Mouse (Mus musculus) testis, postnatal 10 days (tissue): Measurements from ENCODE around the gene Kcnq1.

Experiments used
- DNase-seq: peaks from one replicate; pipeline ENCODE4 v3.0.0; 2021; ENCODE audit warnings: low spot score

Gene Kcnq1

DNA sequence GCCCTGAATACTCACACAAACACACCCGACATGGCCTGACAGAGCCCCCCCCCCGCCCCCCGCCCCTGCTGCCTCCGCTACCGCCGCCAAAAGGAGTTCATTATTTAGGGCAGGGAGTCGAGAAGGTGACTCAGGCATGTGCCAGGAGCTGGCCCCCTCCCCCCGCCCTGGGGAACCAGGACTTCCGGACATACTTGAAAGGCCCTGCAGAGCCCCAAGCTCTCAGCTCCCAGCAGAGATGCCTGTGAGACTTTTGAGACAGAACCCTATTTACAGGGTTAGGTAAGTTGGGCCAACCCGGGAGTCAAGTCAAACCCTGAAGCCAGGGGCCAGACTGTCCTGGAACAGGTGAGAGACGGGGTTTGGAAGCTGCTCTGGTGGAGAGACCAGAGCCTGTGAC lies 355.8 kb downstream of the Kcnq1 start:
- DNase-seq, result no peak

DNA sequence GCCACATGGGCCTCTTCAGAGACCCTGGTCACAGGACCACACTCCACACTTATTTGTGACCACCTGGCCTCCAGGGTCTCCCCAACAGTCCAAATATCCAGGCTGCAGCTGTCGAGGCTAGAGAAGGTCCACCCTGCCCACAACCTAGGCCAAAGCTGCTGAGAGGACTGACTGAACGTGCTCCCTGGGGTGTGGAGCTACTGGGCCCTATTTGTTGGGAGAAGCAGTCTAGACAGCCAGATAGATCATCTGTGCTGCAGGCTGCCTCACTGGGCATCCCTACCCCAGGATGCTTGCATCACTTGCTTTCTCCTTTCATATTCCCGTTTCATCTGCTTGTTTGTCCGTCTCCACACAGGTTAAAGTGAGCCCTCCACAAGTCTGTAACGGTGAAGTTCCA lies 356.4 kb downstream of the Kcnq1 start:
- no peak for DNase-seq

DNA sequence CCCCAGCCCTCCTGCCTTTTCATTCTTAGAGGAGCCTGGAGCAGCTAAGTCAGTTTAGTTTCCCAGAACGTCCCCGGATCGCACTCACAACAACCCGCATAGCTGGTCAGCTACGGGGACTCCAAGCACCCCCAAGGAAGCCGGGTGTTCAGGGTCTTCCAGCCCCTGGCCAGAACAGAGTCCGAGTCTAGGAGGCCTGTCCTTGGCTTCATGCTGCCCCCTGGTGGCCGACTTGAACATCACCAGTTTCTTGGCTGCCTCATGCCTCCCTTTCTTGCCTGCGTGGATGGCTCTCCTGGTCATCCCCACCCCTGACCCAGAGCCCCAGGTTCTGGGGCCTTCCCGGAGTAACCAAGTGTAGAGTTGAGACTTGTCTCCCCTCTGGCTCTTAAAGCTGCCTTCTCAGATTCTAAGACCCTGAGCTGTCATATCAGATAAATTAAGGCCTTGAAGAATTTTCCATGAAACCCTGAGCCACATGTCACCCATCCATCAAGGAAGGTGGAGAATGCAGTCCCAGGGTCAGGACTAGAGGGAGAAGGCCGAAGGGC lies 357.8 kb downstream of the Kcnq1 start:
- DNase-seq, result peak; percentile 94

DNA sequence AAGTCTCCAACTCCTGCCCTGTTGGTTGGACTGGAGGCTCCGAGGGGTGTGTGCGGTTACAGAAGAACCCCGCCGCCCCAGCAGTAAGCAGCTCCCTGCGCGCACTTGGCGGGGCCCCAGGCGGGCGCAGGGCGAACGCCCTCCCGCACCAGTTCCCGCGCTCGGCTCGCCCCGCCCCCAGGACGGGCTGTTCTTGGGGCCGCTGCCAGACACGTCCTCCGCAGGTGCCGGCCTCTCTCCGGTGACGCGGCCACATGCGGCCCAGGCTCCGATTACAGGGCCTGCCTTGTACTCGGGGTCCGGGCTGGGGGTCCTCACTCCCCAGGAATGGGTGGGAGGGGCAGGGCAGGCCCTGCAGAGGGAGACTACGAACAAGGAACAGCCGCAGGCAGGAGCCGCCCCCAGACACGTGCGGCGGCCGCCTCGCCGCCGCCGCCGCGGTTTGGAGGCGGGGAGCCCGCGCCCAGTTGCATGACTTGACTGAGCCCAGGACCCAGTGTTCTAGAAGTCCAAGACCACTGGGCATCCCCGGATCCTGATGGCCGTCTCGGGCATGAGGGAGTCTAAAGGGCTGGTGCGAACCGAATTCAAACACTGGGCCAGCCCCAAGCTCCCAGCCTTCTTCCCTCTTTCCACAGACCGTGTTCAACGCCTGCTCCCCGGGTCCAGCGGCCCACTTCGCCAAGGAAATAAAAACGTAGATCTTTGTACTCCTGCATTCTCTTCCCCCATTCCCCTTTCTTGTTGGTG lies 358.8 kb downstream of the Kcnq1 start:
- peak; percentile 85 for DNase-seq

DNA sequence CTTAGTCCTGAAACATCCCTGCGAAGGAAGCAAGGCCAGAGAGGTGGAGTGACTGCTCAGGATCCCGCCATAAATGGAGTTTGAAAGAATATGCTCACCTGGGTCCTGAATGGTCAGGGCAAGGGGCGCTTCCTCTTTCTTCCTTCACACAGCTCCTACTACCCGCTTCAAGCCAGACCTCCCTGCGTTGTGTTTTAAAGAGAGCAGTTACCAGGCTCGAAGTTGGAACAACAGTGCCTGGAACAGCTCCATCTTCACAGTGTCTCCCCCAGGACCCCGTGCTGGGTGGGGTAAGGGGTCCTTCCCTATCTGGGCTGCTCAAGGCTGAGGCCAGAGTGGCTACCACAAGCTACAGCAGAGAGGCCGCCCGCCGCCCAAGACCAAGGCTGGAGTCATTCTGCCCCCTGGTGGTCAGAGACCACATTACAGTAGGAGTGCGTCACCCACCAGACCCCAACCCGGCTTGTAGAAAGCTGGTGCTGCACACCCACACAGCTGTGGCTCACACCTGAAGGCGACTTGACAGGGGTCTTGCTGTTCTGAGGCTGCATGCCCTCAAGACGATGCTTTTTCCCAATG lies 360.0 kb downstream of the Kcnq1 start:
- peak; percentile 94 for DNase-seq

DNA sequence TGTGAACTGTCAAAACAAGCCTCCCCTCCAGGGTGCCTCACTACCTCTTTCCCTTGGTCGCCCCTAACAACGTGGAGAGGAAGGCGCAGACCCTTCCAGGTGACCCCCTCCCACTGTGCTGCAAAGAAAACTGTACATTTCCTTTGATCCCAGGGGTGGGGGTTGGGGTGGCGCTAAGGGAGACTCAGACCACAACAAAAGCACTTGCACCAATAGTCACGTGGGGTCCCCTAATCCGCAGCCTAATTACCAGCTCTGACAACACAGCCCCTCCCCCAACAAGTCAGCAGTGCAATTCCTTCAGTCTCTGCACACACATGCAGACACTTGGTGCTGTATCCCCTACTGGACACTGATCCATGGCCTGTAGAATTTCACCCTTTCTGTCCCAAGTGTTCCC lies 361.6 kb downstream of the Kcnq1 start:
- no peak for DNase-seq

DNA sequence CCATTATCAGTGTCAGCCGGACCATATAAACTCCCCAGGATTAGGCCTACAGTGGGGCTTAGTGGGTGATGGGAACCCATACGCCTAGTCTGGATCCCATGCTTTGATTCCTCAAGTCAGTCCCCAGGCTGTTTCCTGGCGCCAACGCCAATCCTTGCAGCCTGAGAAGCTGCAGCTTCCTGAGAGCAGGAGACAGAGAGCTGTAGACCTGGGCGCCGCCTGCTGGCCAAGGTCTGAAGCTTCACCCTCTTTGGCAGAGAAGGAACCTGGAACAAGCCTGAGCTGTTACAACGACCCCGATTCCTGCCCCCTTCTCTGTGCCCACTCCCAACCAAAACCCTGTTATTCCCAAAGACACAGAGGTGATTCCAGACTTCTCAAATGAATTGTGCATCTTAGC lies 363.8 kb downstream of the Kcnq1 start:
- DNase-seq, result peak; percentile 89

DNA sequence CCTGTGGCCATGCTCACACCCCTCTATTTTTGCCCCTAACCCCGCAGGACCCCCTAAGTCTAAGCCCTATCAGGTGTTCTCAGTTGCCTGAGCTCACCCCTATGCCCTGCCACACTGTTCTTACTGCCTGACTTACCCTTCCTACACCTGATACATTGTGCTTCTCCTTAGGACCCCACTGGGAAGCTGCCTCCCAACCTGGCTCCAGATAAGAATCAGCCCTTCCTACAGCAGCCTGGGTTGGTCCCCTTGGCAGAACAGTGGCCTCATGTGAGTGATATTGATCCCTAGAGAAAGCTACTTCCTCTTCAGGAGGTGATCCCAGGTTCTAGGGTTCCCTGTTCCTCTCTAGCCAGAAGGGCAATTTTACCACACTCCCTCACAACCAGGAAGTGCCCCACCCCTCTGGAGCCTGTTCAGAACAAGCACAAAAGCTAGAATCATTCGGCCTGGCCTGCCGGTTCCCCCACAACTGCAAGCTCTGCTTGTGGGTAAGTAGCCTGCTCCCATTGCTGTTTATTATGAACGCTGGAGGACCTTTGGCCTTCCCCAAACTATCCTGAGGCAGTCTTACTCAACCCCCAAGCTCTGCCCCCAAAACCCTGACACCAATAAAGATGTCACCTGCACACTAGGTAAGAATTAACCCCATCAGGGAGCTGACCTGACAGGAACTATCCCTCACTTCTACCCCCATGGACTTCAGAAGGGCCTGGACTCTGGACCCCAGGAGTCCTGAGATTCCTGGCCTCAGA lies 367.4 kb downstream of the Kcnq1 start, which contains the start of gene Slc22a18:
Gene Slc22a18 (plus strand): TSS at position 390 of the 755 bp plus-strand sequence.
- DNase-seq, result no peak

DNA sequence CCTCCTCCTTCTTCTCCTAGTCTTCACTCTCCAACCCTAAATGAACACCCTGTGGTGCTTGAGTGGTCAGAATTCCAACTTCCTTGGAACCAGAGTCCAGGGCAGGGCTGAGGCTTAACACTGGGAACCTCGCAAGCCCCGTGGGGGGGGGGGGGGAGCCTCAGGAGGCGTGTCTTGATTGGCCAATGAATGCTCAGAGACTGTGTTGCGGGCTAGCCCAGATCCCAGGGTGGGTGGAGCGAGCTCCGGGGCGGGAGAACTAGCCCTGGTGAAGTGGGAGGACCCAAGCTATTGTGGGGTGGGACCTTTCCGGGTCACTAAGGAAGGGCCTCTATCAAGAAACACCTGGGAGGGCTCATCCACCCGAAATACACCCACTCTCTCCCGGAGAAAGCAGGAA lies 368.6 kb downstream of the Kcnq1 start:
- DNase-seq, result no peak

DNA sequence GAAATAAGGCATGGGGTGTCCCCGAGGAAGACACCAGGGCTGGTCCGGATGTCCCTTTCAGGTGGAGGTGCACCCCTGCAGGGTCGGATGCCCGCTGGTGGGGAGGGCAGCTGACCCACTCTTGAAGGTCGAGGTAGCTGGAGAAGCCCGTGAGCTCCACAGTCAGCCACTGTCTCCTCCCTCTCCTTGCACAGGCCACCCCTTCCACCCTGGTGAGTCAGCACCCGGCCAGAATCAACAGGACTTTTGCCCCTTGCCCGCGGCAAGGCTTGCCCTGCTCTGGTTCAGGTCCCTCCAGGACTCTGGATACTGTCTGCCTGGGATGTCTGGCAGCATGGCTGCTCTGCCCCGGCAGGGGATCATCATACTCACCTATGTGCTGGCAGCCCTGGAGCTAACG lies 369.7 kb downstream of the Kcnq1 start:
- DNase-seq, result no peak
